Mouse (Mus musculus) embryonic fibroblast, embryonic 13.5 days (primary cell): ENCODE measurements around the gene Nrn1. TPM values are rescaled to one million over a fixed set of nuclear protein-coding genes. Genes with fewer than 3 reads are reported as not detected.

ENCODE experiments used
- H3K27ac ChIP-seq: 2 replicates; pipeline ENCODE4 v1.5.1; 2012; ENCODE audit warnings: low read length, control low read depth, inconsistent platforms; ENCODE audit not compliant: insufficient read depth
- H3K4me1 ChIP-seq: 2 replicates; pipeline ENCODE4 v1.6.1; 2011; ENCODE audit warnings: low read length; ENCODE audit not compliant: control insufficient read depth, insufficient read depth
- H3K4me3 ChIP-seq: 2 replicates; pipeline ENCODE4 v1.5.1; 2011; ENCODE audit warnings: mild to moderate bottlenecking, control low read depth, low read length; ENCODE audit not compliant: insufficient read depth
- CTCF ChIP-seq: IDR thresholded peaks from 2 replicates; pipeline ENCODE4 v1.5.1; 2011; ENCODE audit warnings: mild to moderate bottlenecking, control low read depth, low read length, moderate library complexity, borderline replicate concordance; ENCODE audit not compliant: insufficient read depth
- POLR2A ChIP-seq: IDR thresholded peaks from 2 replicates; pipeline ENCODE4 v1.6.1; 2011; ENCODE audit warnings: low read depth, mild to moderate bottlenecking, control low read depth, low read length, moderate library complexity
- polyA plus RNA-seq: library from polyadenylated mRNA; stranded (reverse); fragments of >200 nt; gene quantifications from 2 replicates; pipeline ENCODE4 v1.2.4, GENCODE M21; 2011; ENCODE audit warnings: low read depth; ENCODE audit not compliant: missing spikeins, insufficient read length

The Nrn1 gene
- polyA plus RNA-seq, 1 experiment = 8.9 TPM

GRCm38 (mm10) chr13:36725881-36726280 lies 9.1 kb downstream of the Nrn1 start:
- TF ChIP-seq CTCF (no peak), POLR2A (no peak)
- H3K4me3 ChIP-seq = no peak overlapping the region
- no peaks in the 10 kb centered on the region for H3K4me1 ChIP-seq
- no peak overlapping the region for H3K27ac ChIP-seq

- Histone ChIP-seq H3K4me3 (no peak overlapping the region; the same call in 1 of the 2 replicates), H3K4me1 (no peaks in the 10 kb centered on the region), H3K27ac (no peak overlapping the region)
- TF ChIP-seq CTCF (no peak), POLR2A (no peak)
Observed at GRCm38 (mm10) chr13:36724533-36725470, 10.1 kb downstream of the Nrn1 start.

- H3K27ac ChIP-seq = no peak overlapping the region
- TF ChIP-seq POLR2A (no peak), CTCF (no peak)
- H3K4me1 ChIP-seq = no peaks in the 10 kb centered on the region
- H3K4me3 ChIP-seq = no peak overlapping the region
Observed at GRCm38 (mm10) chr13:36723726-36724300, 11.1 kb downstream of the Nrn1 start.

- Histone ChIP-seq H3K27ac (no peak overlapping the region), H3K4me3 (no peak overlapping the region), H3K4me1 (no peaks in the 10 kb centered on the region)
- TF ChIP-seq POLR2A = no peak
- TF ChIP-seq CTCF = no peak
Observed at GRCm38 (mm10) chr13:36722309-36722708, 12.6 kb downstream of the Nrn1 start.

GRCm38 (mm10) chr13:36720297-36721017 lies 14.5 kb downstream of the Nrn1 start:
- Histone ChIP-seq H3K4me3 (no peak overlapping the region), H3K27ac (no peak overlapping the region), H3K4me1 (no peaks in the 10 kb centered on the region)
- TF ChIP-seq POLR2A = no peak
- no peak for TF ChIP-seq CTCF

- TF ChIP-seq POLR2A (no peak), CTCF (no peak)
- H3K4me3 ChIP-seq = no peak overlapping the region
- no peak overlapping the region for H3K27ac ChIP-seq
- H3K4me1 ChIP-seq = no peaks in the 10 kb centered on the region
Observed at GRCm38 (mm10) chr13:36717376-36717775, 17.6 kb downstream of the Nrn1 start.

GRCm38 (mm10) chr13:36716708-36717107 lies 18.2 kb downstream of the Nrn1 start:
- TF ChIP-seq POLR2A = no peak
- TF ChIP-seq CTCF = no peak

GRCm38 (mm10) chr13:36714101-36714500 lies 20.8 kb downstream of the Nrn1 start:
- TF ChIP-seq POLR2A (no peak), CTCF (no peak)
- no peaks in the 10 kb centered on the region for H3K4me1 ChIP-seq
- no peak overlapping the region for H3K27ac ChIP-seq
- no peak overlapping the region for H3K4me3 ChIP-seq

More at GRCm38 (mm10) chr13:36716708-36717107, 18.2 kb downstream of the Nrn1 start:
- no peak overlapping the region for H3K27ac ChIP-seq
- no peaks in the 10 kb centered on the region for H3K4me1 ChIP-seq
- no peak overlapping the region for H3K4me3 ChIP-seq

- Histone ChIP-seq H3K4me3 (no peak overlapping the region), H3K27ac (no peak overlapping the region), H3K4me1 (no peaks in the 10 kb centered on the region)
- TF ChIP-seq CTCF (no peak), POLR2A (no peak)
Observed at GRCm38 (mm10) chr13:36707088-36707690, 27.7 kb downstream of the Nrn1 start.

GRCm38 (mm10) chr13:36696351-36696771 lies 38.6 kb downstream of the Nrn1 start:
- H3K4me3 ChIP-seq = no peak overlapping the region
- no peak for TF ChIP-seq POLR2A
- TF ChIP-seq CTCF = no peak
- 0 out of 2 replicates have a peak, but pooled peaks cover 3% of the 10 kb centered on the region for H3K4me1 ChIP-seq
- no peak overlapping the region; the same call in 1 of the 2 replicates for H3K27ac ChIP-seq
